Mouse (Mus musculus) limb, embryonic 11.5 days (tissue): ENCODE results near the gene 2810408A11Rik. TPM values are rescaled to one million over a fixed set of nuclear protein-coding genes. Genes with fewer than 3 reads are reported as not detected.
"Not testable (repeated sequence)": the region's sequence is repeated elsewhere in the genome, so short reads cannot be mapped to it uniquely, and the experiment has no call there.

Source experiments
- ATAC-seq: fragments of 200-750 bp; cut with Nextera tagmentation; 2 replicates; pipeline ENCODE4 v1.8.0; 2017; ENCODE audit warnings: low read depth; ENCODE audit not compliant: insufficient number of reproducible peaks, low FRiP score, low TSS enrichment
- DNase-seq: peaks from one replicate; pipeline ENCODE4 v3.0.0-alpha.2; 2015; ENCODE audit warnings: low spot score
- H3K27ac ChIP-seq: fragments of 300-500 bp; sonication (generic); replicated peaks from 2 replicates; pipeline ENCODE4 v1.5.1; 2014; ENCODE audit warnings: low read depth, mild to moderate bottlenecking, low read length
- H3K27me3 ChIP-seq: fragments of 300-500 bp; sonication (generic); 2 replicates; pipeline ENCODE4 v1.6.1; 2014; ENCODE audit warnings: mild to moderate bottlenecking, low read length, mixed read lengths; ENCODE audit not compliant: control insufficient read depth, insufficient read depth
- H3K36me3 ChIP-seq: fragments of 300-500 bp; sonication (generic); 2 replicates; pipeline ENCODE4 v1.6.1; 2014; ENCODE audit warnings: mild to moderate bottlenecking, low read length, moderate library complexity, mixed read lengths; ENCODE audit not compliant: control insufficient read depth, insufficient read depth
- H3K4me1 ChIP-seq: fragments of 300-500 bp; sonication (generic); 2 replicates; pipeline ENCODE4 v1.6.1; 2014; ENCODE audit warnings: low read length, mixed read lengths; ENCODE audit not compliant: control insufficient read depth, insufficient read depth
- H3K4me2 ChIP-seq: fragments of 300-500 bp; sonication (generic); 2 replicates; pipeline ENCODE4 v1.6.1; 2014; ENCODE audit warnings: low read depth, mild to moderate bottlenecking, moderate library complexity; ENCODE audit not compliant: severe bottlenecking
- H3K4me3 ChIP-seq: fragments of 300-500 bp; sonication (generic); 2 replicates; pipeline ENCODE4 v1.5.1; 2014; ENCODE audit warnings: low read depth, low read length
- H3K9ac ChIP-seq: fragments of 300-500 bp; sonication (generic); 2 replicates; pipeline ENCODE4 v1.6.1; 2014; ENCODE audit warnings: mild to moderate bottlenecking, low read length
- H3K9me3 ChIP-seq: fragments of 300-500 bp; sonication (generic); 2 replicates; pipeline ENCODE4 v1.6.1; 2016; ENCODE audit warnings: low read length; ENCODE audit not compliant: control insufficient read depth
- WGBS: fragments of 180-500 bp; shearing (Covaris S2); extraction: QIAGEN DNeasy Blood & Tissue Kit; methylation state at CpG from one replicate; pipeline ENCODE4 v1.1.7; 2014; 5-methylcytosine and 5-hydroxymethylcytosine counted together
- polyA plus RNA-seq: library from polyadenylated mRNA; unstranded; fragments of >200 nt; fragmentation: Nextera tagmentation; extraction: Ambion mirVana; gene quantifications from 2 replicates; pipeline ENCODE4 v1.2.1, GENCODE M21; 2014

Gene 2810408A11Rik
- polyA plus RNA-seq, 1 experiment from 2014 or later, result 26.5 TPM

DNA sequence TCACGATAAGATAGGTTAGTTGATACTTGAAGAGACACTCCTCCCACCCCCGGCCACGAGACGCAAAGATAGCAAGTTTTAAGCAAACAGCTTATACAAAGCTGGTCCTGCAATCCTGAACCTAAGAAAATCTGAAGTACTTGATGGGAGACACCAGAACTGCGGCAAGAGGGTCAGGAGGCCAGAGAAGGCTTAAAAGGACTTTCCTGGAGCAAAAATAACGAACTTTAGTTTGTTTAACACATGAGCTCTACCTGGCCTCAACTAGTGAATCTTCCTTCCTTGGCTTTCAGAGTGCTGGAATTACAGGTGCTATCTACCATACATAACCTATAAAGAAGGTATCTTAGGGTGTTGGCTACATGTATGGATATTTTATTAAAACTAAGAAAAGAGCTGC lies 33.9 kb upstream of the 2810408A11Rik start:
- H3K36me3 ChIP-seq, result no peaks in the 10 kb centered on the region
- H3K9me3 ChIP-seq, result no peaks in the 10 kb centered on the region
- peak overlapping the region; percentile 99 for H3K4me2 ChIP-seq
- no peak overlapping the region for H3K27ac ChIP-seq
- H3K4me1 ChIP-seq, result peaks cover 30% of the 10 kb centered on the region
- DNase-seq (no peak), ATAC-seq (no peak)
- peaks cover 8% of the 10 kb centered on the region for H3K27me3 ChIP-seq
- WGBS, result 24% methylated on average over 6 of the region's 6 CpGs
- H3K9ac ChIP-seq, result 0 out of 2 replicates have a peak overlapping the region, but pooled peaks have one; percentile 27
- peak overlapping the region; percentile 3; the same call in 1 of the 2 replicates for H3K4me3 ChIP-seq

DNA sequence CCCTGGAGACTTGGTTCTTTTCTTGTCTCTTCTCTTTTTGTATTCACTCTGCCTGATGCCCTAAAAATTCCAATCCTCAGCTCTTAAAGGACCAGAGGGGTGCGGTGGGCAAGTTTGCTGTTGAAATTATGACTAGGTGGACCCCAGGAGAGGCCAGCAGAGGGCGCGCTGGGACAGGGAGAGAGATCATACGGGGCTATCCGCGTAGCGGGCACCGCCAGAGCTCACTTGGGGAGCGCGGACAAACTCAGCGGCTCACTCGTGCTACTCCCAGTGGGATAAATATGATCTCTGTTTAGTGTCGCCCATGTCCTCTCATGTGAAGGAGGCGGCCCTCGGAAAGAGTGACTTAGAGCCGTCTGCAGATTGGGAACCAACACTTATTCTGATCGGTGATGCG lies 33.4 kb upstream of the 2810408A11Rik start:
- peak overlapping the region; percentile 34 for H3K4me2 ChIP-seq
- no peaks in the 10 kb centered on the region for H3K9me3 ChIP-seq
- peak; percentile 99 for DNase-seq
- ATAC-seq, result no peak
- peak overlapping the region; percentile 3; the same call in 1 of the 2 replicates for H3K4me3 ChIP-seq
- H3K9ac ChIP-seq, result peak overlapping the region; percentile 27; the same call in 1 of the 2 replicates
- H3K36me3 ChIP-seq, result no peaks in the 10 kb centered on the region
- peaks cover 30% of the 10 kb centered on the region for H3K4me1 ChIP-seq
- H3K27ac ChIP-seq, result no peak overlapping the region
- WGBS, result under 1% methylated on average over 18 of the region's 18 CpGs
- peaks cover 8% of the 10 kb centered on the region for H3K27me3 ChIP-seq

DNA sequence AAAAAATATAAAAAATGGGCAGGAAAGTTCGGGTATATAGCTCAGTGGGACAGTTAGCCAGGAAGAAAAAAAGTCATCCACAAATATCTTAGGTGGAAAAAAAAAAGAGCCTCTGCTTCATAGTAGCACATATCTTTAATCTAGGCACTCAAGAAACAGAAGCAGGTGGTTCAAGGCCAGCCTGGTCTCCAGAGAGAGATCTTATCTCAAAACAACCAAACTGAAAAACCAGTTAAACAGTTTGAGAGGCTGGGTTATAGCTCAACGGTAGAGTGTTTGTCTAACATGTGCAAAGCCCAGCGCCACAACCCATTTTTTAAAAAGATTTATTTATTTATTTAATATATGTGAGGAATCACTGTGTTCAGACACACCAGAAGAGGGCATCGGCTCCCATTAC lies 32.3 kb upstream of the 2810408A11Rik start:
- no peaks in the 10 kb centered on the region for H3K9me3 ChIP-seq
- H3K9ac ChIP-seq, result no peak overlapping the region
- peaks cover 22% of the 10 kb centered on the region for H3K4me1 ChIP-seq
- no peak overlapping the region for H3K4me3 ChIP-seq
- H3K27ac ChIP-seq, result no peak overlapping the region
- H3K27me3 ChIP-seq, result peaks cover 8% of the 10 kb centered on the region
- H3K4me2 ChIP-seq, result no peak overlapping the region
- no peak for ATAC-seq
- no peaks in the 10 kb centered on the region for H3K36me3 ChIP-seq
- WGBS, result 82% methylated on average over 4 of the region's 4 CpGs
- no peak for DNase-seq

DNA sequence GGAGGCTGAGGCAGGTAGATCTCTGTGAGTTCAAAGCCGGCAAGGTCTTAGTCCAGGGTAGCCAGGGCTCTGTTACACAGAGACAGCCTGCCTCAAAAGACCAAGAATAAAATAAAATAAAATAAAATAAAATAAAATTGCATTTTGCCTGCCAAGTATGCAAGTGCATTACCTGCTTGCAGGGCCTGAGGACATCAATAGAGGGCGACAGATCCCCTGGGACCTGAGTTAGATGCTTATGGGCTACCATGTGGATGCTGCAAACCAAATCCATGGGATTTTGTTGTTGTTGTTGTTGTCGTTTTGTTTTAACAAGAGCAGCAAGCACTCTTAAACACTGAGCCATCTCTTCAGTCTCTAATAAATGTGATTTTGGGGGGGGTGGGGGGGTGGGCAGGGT lies 31.5 kb upstream of the 2810408A11Rik start:
- no peak overlapping the region for H3K4me2 ChIP-seq
- no peaks in the 10 kb centered on the region for H3K36me3 ChIP-seq
- no peak overlapping the region for H3K4me3 ChIP-seq
- no peaks in the 10 kb centered on the region for H3K9me3 ChIP-seq
- no peak overlapping the region for H3K27ac ChIP-seq
- no peak for DNase-seq
- ATAC-seq, result no peak
- 37% methylated on average over 3 of the region's 3 CpGs for WGBS
- H3K9ac ChIP-seq, result no peak overlapping the region
- H3K4me1 ChIP-seq, result peaks cover 20% of the 10 kb centered on the region
- H3K27me3 ChIP-seq, result peaks cover 4% of the 10 kb centered on the region; the same call in 1 of the 2 replicates

DNA sequence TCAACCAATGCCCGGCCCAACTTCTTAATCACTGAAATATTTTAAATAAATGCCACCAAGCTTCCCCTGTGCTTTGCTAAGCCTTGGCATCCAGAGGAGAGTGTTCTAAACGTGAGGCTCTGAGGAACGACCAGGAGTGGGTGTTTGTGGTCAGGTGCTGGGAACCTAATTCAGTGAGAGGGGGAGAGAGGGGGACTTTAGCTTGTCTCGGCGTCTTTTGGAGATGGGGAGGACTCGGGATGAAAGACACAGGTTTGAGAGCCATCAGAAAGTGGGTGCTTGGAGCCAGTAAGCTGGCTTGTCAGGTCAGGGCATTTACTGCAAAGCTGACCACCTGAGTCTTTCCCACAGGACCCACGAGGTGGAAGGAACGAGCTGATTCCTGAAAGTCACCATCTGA lies 31.0 kb upstream of the 2810408A11Rik start:
- DNase-seq, result no peak
- Histone ChIP-seq H3K4me3 (no peak overlapping the region), H3K36me3 (no peaks in the 10 kb centered on the region), H3K27ac (no peak overlapping the region), H3K9ac (no peak overlapping the region), H3K4me1 (peaks cover 16% of the 10 kb centered on the region), H3K4me2 (no peak overlapping the region), H3K27me3 (peaks cover 1% of the 10 kb centered on the region; the same call in 1 of the 2 replicates), H3K9me3 (no peaks in the 10 kb centered on the region)
- 77% methylated on average over 8 of the region's 8 CpGs for WGBS
- ATAC-seq, result no peak

DNA sequence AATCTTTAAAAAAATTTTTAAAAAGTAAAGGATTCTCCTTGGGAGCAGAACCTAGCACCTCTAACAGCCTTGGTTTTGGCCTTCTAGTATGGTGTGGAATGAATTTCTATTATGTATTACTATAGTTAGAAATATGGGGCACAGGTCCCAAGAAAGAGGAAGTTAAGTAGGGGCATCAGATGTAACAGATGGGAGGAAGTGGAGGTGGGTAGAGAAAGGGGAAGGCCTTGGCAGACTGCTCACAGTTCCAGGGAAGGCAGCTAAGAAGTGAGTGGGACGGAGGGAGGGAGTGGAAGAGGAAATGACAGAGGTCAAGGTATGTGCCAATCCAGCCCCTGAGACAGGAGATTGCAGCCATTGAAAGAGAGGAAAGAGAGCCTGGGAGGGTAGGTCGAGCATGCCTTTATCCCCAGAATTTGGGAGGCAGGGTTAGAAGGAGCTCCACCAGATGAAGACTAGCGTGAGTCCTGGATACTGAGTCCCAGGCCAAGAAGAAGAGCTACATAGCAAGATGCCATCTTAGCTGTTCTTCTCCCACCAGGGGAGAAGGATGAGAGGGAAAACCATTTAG lies 30.3 kb upstream of the 2810408A11Rik start:
- Histone ChIP-seq H3K4me3 (no peak overlapping the region), H3K27ac (no peak overlapping the region), H3K36me3 (no peaks in the 10 kb centered on the region), H3K4me1 (peaks cover 9% of the 10 kb centered on the region; the same call in 1 of the 2 replicates), H3K27me3 (no peaks in the 10 kb centered on the region), H3K9ac (no peak overlapping the region), H3K9me3 (no peaks in the 10 kb centered on the region), H3K4me2 (no peak overlapping the region)
- no peak for ATAC-seq
- DNase-seq, result no peak
- WGBS, result 77% methylated on average over 3 of the region's 3 CpGs

DNA sequence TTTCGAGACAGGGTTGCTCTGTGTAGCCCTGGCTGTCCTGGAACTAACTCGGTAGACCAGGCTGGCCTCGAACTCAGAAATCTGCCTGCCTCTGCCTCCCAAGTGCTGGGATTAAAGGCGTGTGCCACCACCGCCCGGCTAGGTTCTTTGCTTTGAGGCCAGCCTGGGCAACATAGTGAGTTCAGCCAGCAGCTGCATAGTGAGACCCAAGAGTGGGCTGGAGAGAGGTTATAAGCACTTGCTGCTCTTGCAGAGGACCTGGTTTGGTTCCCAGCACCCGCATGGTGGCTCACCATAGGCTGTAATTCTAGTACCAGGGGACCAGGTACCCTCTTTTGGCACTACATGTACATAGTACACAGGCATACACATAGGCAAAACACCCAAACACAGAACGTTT lies 29.4 kb upstream of the 2810408A11Rik start:
- H3K9me3 ChIP-seq, H3K36me3 ChIP-seq, H3K27me3 ChIP-seq, DNase-seq, H3K4me3 ChIP-seq, H3K27ac ChIP-seq, H3K4me2 ChIP-seq, H3K9ac ChIP-seq, ATAC-seq, H3K4me1 ChIP-seq: not testable (repeated sequence)
- WGBS, result 89% methylated on average over 8 of the region's 8 CpGs

DNA sequence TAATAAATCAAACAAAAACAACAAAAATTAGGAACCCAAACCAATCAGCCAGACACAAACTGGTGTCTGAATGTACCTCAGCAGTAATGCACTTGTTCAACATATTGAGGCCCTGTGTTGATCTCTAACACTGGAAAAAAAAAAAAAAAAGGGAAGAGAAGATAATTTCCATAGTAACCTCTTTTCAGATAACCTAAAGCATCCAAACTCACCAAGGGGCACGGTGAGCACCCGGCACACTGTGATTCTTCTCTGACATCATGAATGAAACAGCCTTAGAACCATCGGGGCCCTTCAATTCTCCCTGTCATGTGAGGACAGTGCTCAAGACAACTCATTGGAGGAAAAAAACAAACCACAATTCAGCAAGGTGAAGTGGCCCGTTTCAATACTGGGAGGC lies 28.9 kb upstream of the 2810408A11Rik start:
- no peak for ATAC-seq
- H3K36me3 ChIP-seq, result no peaks in the 10 kb centered on the region
- no peak overlapping the region for H3K4me3 ChIP-seq
- DNase-seq, result no peak
- H3K9me3 ChIP-seq, result no peaks in the 10 kb centered on the region
- WGBS, result 86% methylated on average over 4 of the region's 4 CpGs
- no peak overlapping the region for H3K9ac ChIP-seq
- no peak overlapping the region for H3K4me2 ChIP-seq
- no peaks in the 10 kb centered on the region for H3K4me1 ChIP-seq
- H3K27ac ChIP-seq, result no peak overlapping the region
- no peaks in the 10 kb centered on the region for H3K27me3 ChIP-seq

DNA sequence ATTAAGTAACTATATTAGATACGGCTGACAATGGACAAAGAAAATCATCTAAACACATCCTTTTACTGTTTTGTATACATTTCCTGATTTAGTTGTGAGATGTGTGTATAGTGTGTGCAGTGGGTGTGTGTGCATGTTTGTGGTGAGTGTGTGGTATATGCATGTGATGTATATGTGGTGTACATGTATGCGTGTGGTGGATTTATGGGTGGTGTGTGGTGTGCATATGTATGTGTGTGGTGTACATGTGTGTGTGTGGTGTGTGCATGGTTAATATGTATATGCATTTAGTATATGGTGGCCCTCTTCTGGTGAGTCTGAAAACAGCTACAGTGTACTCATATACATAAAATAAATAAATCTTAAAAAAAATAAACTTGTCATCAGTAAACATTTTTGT lies 26.7 kb upstream of the 2810408A11Rik start:
- ATAC-seq, result no peak
- DNase-seq, result no peak
- no peaks in the 10 kb centered on the region for H3K9me3 ChIP-seq
- no peaks in the 10 kb centered on the region for H3K36me3 ChIP-seq
- H3K4me2 ChIP-seq, result no peak overlapping the region
- H3K9ac ChIP-seq, result no peak overlapping the region
- H3K27ac ChIP-seq, result no peak overlapping the region
- H3K27me3 ChIP-seq, result no peaks in the 10 kb centered on the region
- H3K4me3 ChIP-seq, result no peak overlapping the region
- WGBS, result 96% methylated on average over 2 of the region's 2 CpGs
- H3K4me1 ChIP-seq, result no peaks in the 10 kb centered on the region
